Mouse (Mus musculus): ENCODE measurements around the gene Henmt1. TPM values are rescaled to one million over a fixed set of nuclear protein-coding genes. Genes with fewer than 3 reads are reported as not detected.
A peak's percentile ranks its signal among the peaks of the same experiment; 100 is the strongest.

The Henmt1 gene
- polyA plus RNA-seq, 1 experiment from 2014 or later, result 3.0 TPM

DNA sequence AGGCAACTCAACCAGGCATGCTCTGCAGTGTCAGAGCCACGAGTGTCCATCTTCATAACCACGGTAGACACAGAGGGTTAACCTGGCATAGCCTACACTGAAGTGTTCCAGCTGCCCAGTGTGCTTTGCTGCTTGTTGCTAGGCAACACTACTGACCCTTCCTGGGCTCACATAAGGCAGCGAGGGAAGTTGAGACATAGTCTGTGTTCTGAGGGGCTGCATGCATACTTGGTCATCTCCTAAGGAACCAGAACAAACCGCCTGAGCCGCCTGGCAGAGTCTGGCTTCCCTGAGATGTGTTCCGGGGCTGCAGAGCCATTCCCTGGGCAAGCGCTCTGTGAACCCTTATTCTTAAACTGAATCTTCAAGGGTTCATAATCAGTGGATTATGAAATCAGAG is 21.6 kb downstream of the Henmt1 start:
- Histone ChIP-seq H3K9me3 (replicated peaks; ENCODE audit: control insufficient read depth, low read length, poor library complexity, severe bottlenecking) (no peaks in the 10 kb centered on the region), H3K4me3 (ENCODE audit: low read depth, low read length) (peak overlapping the region; percentile 5), H3K4me1 (ENCODE audit: control insufficient read depth, insufficient read depth, low read length) (peaks cover 17% of the 10 kb centered on the region), H3K36me3 (ENCODE audit: control insufficient read depth, insufficient read depth, low read length) (no peaks in the 10 kb centered on the region), H3K9ac (ENCODE audit: low read depth, low read length) (peak overlapping the region; percentile 49), H3K27me3 (ENCODE audit: control insufficient read depth, insufficient read depth, low read depth, low read length) (no peaks in the 10 kb centered on the region), H3K4me2 (ENCODE audit: low read length) (peak overlapping the region; percentile 49), H3K27ac (ENCODE audit: low read length) (peak overlapping the region; percentile 76)
- ATAC-seq, result peak; percentile 95
- WGBS, result 3% methylated on average over 7 of the region's 7 CpGs

DNA sequence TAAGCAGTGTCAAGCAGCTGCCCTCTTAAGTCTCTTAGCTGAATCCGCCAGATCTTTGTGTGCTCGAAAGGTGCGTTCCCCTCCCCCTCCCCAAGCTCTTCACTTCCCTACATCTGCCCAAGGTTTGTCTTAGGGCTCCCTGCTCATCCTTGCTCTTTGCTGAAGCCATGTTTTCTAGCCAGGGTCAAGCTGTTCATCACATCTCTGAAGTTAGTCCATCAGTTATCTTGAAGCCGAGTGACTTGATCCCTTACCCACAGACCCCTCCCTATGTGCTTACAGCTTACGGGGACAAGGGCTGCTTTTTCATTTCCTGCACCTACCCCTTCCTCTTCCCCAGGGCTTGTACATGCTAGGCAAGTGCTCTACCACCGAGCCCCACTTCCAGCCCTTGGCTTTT is 22.0 kb downstream of the Henmt1 start:
- Histone ChIP-seq H3K36me3 (ENCODE audit: control insufficient read depth, insufficient read depth, low read length) (no peaks in the 10 kb centered on the region), H3K9me3 (replicated peaks; ENCODE audit: control insufficient read depth, low read length, poor library complexity, severe bottlenecking) (no peaks in the 10 kb centered on the region), H3K4me2 (ENCODE audit: low read length) (peak overlapping the region; percentile 49), H3K27me3 (ENCODE audit: control insufficient read depth, insufficient read depth, low read depth, low read length) (no peaks in the 10 kb centered on the region), H3K4me3 (ENCODE audit: low read depth, low read length) (peak overlapping the region; percentile 5), H3K27ac (ENCODE audit: low read length) (peak overlapping the region; percentile 76), H3K9ac (ENCODE audit: low read depth, low read length) (peak overlapping the region; percentile 49), H3K4me1 (ENCODE audit: control insufficient read depth, insufficient read depth, low read length) (peaks cover 17% of the 10 kb centered on the region)
- WGBS, result 12% methylated on average over 6 of the region's 6 CpGs
- peak; percentile 68 for ATAC-seq

DNA sequence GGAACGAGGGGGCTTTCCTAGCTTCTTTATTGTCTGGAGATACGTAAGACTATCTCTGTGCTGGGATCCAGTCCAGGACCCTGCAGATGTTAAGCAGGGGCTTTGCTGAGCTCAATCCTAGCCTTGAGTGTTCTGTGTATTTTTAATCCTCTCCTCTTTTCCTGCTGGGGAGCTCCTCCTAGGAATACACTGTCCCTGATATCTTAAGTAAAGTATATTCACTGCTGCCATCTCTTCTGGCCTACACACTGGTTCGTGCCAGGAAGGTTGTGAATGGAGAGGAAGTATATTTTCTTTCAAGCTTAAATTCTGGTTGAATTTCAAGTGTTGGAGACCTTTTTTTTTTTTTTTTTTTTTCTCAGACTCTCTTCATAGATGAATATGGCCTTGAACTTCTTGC is 23.6 kb downstream of the Henmt1 start:
- H3K4me3 ChIP-seq (ENCODE audit: low read depth, low read length), result no peak overlapping the region
- 75% methylated on average over 3 of the region's 3 CpGs for WGBS
- H3K4me2 ChIP-seq (ENCODE audit: low read length), result no peak overlapping the region
- no peak overlapping the region for H3K27ac ChIP-seq (ENCODE audit: low read length)
- ATAC-seq, result no peak
- H3K9me3 ChIP-seq (replicated peaks; ENCODE audit: control insufficient read depth, low read length, poor library complexity, severe bottlenecking), result no peaks in the 10 kb centered on the region
- H3K4me1 ChIP-seq (ENCODE audit: control insufficient read depth, insufficient read depth, low read length), result peaks cover 17% of the 10 kb centered on the region
- no peaks in the 10 kb centered on the region for H3K36me3 ChIP-seq (ENCODE audit: control insufficient read depth, insufficient read depth, low read length)
- no peak overlapping the region for H3K9ac ChIP-seq (ENCODE audit: low read depth, low read length)
- H3K27me3 ChIP-seq (ENCODE audit: control insufficient read depth, insufficient read depth, low read depth, low read length), result no peaks in the 10 kb centered on the region

DNA sequence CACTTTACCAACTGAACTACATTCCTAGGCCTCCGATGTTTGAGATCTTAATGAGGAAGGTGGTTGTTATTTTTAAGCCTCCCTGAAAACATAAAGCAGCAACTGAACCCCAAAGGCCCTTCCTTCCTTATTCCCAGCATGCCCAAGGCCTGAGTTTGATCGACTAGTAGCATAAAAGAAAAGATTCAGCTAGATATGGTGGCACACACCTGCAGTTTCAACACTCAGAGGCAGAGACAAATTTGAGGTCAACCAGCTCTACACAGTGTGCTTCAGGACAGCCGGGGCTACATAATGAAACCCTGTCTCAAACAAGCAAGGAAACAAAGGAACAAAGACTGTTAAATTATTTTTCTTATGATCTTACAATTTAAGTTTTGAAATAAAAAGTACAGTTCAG is 24.1 kb downstream of the Henmt1 start:
- H3K4me3 ChIP-seq (ENCODE audit: low read depth, low read length), result no peak overlapping the region
- no peak overlapping the region for H3K27ac ChIP-seq (ENCODE audit: low read length)
- 75% methylated on average over 3 of the region's 3 CpGs for WGBS
- H3K4me2 ChIP-seq (ENCODE audit: low read length), result no peak overlapping the region
- no peaks in the 10 kb centered on the region for H3K36me3 ChIP-seq (ENCODE audit: control insufficient read depth, insufficient read depth, low read length)
- no peaks in the 10 kb centered on the region for H3K9me3 ChIP-seq (replicated peaks; ENCODE audit: control insufficient read depth, low read length, poor library complexity, severe bottlenecking)
- no peak overlapping the region for H3K9ac ChIP-seq (ENCODE audit: low read depth, low read length)
- H3K4me1 ChIP-seq (ENCODE audit: control insufficient read depth, insufficient read depth, low read length), result peaks cover 17% of the 10 kb centered on the region
- no peaks in the 10 kb centered on the region for H3K27me3 ChIP-seq (ENCODE audit: control insufficient read depth, insufficient read depth, low read depth, low read length)
- no peak for ATAC-seq

DNA sequence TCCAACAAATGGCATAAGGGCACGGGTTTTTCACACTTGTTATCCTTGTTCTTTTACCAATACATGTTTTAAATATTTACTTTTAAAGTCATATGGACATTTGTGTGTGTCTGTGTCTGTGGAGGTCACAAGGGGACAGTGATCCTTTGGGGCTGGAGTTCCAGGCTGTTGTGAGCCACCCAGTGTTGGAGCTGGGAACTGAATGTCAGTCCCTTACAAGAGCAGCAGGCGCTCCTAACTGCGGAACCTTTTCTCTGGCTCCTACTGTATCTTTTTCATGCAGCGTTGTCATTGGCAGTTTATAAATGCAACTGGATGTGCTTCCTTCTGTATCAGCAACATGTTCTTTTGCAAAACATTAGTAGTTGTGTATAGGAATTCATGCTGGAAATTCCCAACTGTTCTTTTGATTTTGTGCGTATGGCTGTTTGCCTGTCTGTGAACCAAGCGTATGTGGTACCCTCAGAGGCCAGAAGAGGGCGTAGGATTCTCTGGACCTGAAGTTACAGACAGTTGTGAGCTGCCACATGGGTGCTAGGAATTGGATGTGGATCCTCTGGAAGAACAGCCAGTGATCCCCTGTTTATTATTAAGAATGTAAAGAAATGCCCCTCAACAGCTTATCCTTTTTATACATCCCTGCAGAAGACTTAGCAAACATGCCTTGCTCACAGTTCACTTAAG is 24.8 kb downstream of the Henmt1 start:
- no peaks in the 10 kb centered on the region for H3K9me3 ChIP-seq (replicated peaks; ENCODE audit: control insufficient read depth, low read length, poor library complexity, severe bottlenecking)
- H3K9ac ChIP-seq (ENCODE audit: low read depth, low read length), result no peak overlapping the region

DNA sequence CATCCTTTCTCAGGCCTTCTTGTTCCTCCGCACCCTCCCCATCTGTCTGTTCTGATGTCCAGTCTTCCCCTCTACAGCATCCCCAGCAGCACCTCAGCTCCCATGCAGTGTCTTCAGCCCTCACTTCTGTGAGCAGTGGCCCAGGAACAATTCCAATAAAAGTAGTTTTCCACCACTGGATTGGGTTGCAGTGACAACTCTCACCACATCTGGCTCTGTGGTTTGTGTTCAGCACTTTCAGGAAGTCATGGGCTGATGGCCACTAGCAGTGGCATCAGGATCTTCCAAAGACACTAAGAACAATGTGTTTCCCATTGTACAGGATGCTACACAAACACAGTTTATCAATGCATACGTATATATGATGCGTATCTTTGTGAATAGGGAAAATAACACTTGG is 26.4 kb downstream of the Henmt1 start:
- no peak overlapping the region for H3K4me3 ChIP-seq (ENCODE audit: low read depth, low read length)
- peaks cover 2% of the 10 kb centered on the region; the same call in 1 of the 2 replicates for H3K36me3 ChIP-seq (ENCODE audit: control insufficient read depth, insufficient read depth, low read length)
- no peaks in the 10 kb centered on the region for H3K27me3 ChIP-seq (ENCODE audit: control insufficient read depth, insufficient read depth, low read depth, low read length)
- 94% methylated on average over 3 of the region's 3 CpGs for WGBS
- ATAC-seq, result no peak
- no peak overlapping the region for H3K9ac ChIP-seq (ENCODE audit: low read depth, low read length)
- no peaks in the 10 kb centered on the region for H3K9me3 ChIP-seq (replicated peaks; ENCODE audit: control insufficient read depth, low read length, poor library complexity, severe bottlenecking)
- H3K27ac ChIP-seq (ENCODE audit: low read length), result no peak overlapping the region
- H3K4me1 ChIP-seq (ENCODE audit: control insufficient read depth, insufficient read depth, low read length), result peaks cover 15% of the 10 kb centered on the region
- H3K4me2 ChIP-seq (ENCODE audit: low read length), result no peak overlapping the region

More for the DNA sequence above, 24.8 kb downstream of the Henmt1 start:
- WGBS, result 83% methylated on average over 7 of the region's 7 CpGs
- no peak overlapping the region for H3K27ac ChIP-seq (ENCODE audit: low read length)
- no peak for ATAC-seq
- H3K36me3 ChIP-seq (ENCODE audit: control insufficient read depth, insufficient read depth, low read length), result no peaks in the 10 kb centered on the region
- no peak overlapping the region for H3K4me2 ChIP-seq (ENCODE audit: low read length)
- H3K27me3 ChIP-seq (ENCODE audit: control insufficient read depth, insufficient read depth, low read depth, low read length), result no peaks in the 10 kb centered on the region
- no peak overlapping the region for H3K4me3 ChIP-seq (ENCODE audit: low read depth, low read length)
- H3K4me1 ChIP-seq (ENCODE audit: control insufficient read depth, insufficient read depth, low read length), result peaks cover 17% of the 10 kb centered on the region

DNA sequence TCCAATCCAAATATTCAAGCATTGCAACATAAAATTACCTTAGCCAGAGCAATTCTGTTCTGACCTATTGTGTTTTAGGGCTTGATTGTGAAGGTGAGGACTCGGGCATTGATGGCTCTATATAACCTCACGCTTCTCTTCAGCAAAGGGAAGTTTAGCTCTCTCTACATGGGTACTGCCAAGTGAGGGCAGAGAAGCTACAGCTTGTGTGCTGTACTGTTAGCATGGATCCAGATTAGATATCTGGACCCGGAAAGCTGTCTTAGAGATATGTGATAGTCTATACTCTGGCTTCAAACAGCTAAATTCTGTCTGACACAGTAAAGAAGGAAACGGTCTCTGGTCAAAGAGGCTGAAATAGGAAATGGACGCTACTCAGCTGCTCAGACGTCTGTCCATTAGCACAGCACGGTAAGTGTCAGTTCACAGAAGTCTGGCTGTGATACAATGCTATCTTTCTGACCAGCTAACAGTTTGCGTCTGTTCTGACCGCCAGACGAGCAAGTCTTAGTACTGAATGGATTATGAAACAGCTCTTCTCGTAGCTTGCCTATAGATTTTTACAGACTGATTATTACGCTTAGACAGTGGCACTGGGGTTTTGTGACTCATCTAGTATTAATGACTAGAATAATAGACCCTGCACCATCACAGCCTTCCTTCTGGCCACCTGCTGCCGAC is 34.4 kb downstream of the Henmt1 start:
- ATAC-seq, result no peak
- WGBS, result 73% methylated on average over 13 of the region's 13 CpGs
- Histone ChIP-seq H3K27ac (ENCODE audit: low read length) (no peak overlapping the region), H3K4me2 (ENCODE audit: low read length) (no peak overlapping the region), H3K36me3 (ENCODE audit: control insufficient read depth, insufficient read depth, low read length) (peaks cover 20% of the 10 kb centered on the region), H3K9me3 (replicated peaks; ENCODE audit: control insufficient read depth, low read length, poor library complexity, severe bottlenecking) (no peaks in the 10 kb centered on the region), H3K4me1 (ENCODE audit: control insufficient read depth, insufficient read depth, low read length) (no peaks in the 10 kb centered on the region), H3K27me3 (ENCODE audit: control insufficient read depth, insufficient read depth, low read depth, low read length) (no peaks in the 10 kb centered on the region), H3K9ac (ENCODE audit: low read depth, low read length) (no peak overlapping the region), H3K4me3 (ENCODE audit: low read depth, low read length) (no peak overlapping the region)

DNA sequence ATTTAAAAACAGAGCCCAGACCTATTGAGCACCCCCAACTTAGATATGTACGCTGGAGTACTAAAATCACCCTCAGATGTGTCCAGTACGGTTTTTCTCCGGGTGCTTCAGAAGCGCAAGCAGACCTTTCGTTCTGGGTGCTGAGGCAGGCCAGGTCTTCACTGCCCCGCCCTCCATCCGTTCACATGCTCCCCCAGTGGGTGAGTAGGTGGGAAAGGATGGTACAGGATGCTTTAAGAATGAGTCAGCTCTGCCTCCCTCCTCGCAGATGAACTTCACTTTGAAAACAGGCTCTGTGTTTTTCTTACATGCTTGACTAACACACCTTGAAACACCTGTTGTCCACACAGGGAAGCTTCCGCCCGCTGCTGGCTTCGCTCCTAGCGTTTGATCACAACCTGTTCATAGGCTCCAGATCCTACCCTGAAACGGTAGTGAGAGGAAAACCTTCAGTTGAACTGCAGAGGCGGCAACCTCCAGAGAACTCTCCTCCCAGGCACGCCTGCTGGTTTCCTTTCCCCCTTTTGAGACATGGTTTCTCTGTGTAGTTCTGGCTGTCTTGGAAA is 35.3 kb downstream of the Henmt1 start:
- Histone ChIP-seq H3K27me3 (ENCODE audit: control insufficient read depth, insufficient read depth, low read depth, low read length) (no peaks in the 10 kb centered on the region), H3K4me2 (ENCODE audit: low read length) (no peak overlapping the region), H3K4me3 (ENCODE audit: low read depth, low read length) (no peak overlapping the region), H3K9me3 (replicated peaks; ENCODE audit: control insufficient read depth, low read length, poor library complexity, severe bottlenecking) (no peaks in the 10 kb centered on the region), H3K4me1 (ENCODE audit: control insufficient read depth, insufficient read depth, low read length) (no peaks in the 10 kb centered on the region), H3K9ac (ENCODE audit: low read depth, low read length) (no peak overlapping the region), H3K36me3 (ENCODE audit: control insufficient read depth, insufficient read depth, low read length) (peaks cover 28% of the 10 kb centered on the region), H3K27ac (ENCODE audit: low read length) (no peak overlapping the region)
- 90% methylated on average over 15 of the region's 15 CpGs for WGBS
- no peak for ATAC-seq

DNA sequence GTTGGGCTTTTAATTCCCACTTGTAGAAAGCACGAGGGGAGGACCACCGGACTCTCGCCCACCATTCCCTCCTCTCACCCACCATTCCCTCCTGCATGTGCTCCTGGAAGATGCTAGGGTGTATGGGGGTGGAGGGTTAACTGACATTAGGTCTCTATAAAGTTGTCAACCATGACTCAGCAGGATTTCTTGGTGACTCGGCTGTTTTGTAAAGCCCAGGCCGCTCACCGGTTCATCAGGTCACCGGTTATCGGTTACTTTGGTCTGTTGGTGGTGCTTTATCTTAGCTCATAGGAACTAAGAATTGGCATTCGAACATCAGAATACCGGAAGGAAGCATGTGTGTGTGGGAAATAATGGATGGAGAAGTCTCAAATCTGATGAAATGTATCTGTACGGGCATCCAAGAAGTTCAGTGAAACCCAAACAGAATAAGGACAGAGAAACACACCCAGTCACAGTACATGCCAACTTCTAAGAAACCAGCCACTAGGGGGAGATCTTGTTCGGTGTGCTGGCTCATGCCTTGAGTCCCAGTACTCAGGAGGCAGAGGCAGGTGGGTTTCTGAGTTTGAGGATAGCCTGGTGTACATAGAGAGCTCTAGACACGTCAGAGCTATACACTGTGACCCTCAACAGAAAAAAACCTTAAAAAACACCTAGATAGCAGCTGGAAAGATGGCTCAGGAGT is 37.8 kb downstream of the Henmt1 start:
- no peak for ATAC-seq
- Histone ChIP-seq H3K36me3 (ENCODE audit: control insufficient read depth, insufficient read depth, low read length) (peaks cover 29% of the 10 kb centered on the region), H3K4me1 (ENCODE audit: control insufficient read depth, insufficient read depth, low read length) (no peaks in the 10 kb centered on the region), H3K27me3 (ENCODE audit: control insufficient read depth, insufficient read depth, low read depth, low read length) (no peaks in the 10 kb centered on the region), H3K4me3 (ENCODE audit: low read depth, low read length) (no peak overlapping the region), H3K4me2 (ENCODE audit: low read length) (no peak overlapping the region), H3K9ac (ENCODE audit: low read depth, low read length) (no peak overlapping the region), H3K27ac (ENCODE audit: low read length) (no peak overlapping the region), H3K9me3 (replicated peaks; ENCODE audit: control insufficient read depth, low read length, poor library complexity, severe bottlenecking) (no peaks in the 10 kb centered on the region)
- 95% methylated on average over 13 of the region's 13 CpGs for WGBS
